8 mouse cellular contexts compared by ENCODE assay signal in genomic region chr3:95588604-95589086, GRCm38 (mm10). TPM values are rescaled to one million over a fixed set of nuclear protein-coding genes. Genes with fewer than 3 reads are reported as not detected.
A peak's percentile ranks its signal among the peaks of the same experiment; 100 is the strongest.
DNase-seq lines count a peak whose midpoint lies in the region; ATAC-seq and TF ChIP-seq lines count a peak whose summit lies in the region.

TSS of gene Golph3l (plus strand) at chr3:95588934.

- H3K36me3 ChIP-seq in embryonic facial prominence, embryonic 15.5 days = peaks cover 12% of the 10 kb centered on the region
- peaks cover 13% of the 10 kb centered on the region for H3K36me3 ChIP-seq in limb, embryonic 14.5 days (ENCODE audit: control insufficient read depth, insufficient read depth, low read length)
- H3K36me3 ChIP-seq in midbrain, postnatal 0 days (ENCODE audit: insufficient read depth, low read length) = no peaks in the 10 kb centered on the region

- H3K27ac ChIP-seq in bone marrow, adult 2 months (ENCODE audit: control insufficient read depth, insufficient read depth, low read depth, low read length, poor library complexity) = peak within 1 kb of the TSS; percentile 54
- H3K27ac ChIP-seq in embryonic facial prominence, embryonic 15.5 days (replicated peaks) = peak within 1 kb of the TSS; percentile 56; the same call in 1 of the 2 replicates
- peak within 1 kb of the TSS; percentile 77 for H3K27ac ChIP-seq in limb, embryonic 14.5 days (replicated peaks; ENCODE audit: low read depth, low read length)
- H3K27ac ChIP-seq in midbrain, postnatal 0 days (ENCODE audit: low read depth, low read length) = peak within 1 kb of the TSS; percentile 48; the same call in 1 of the 2 replicates

- H3K4me3 ChIP-seq in bone marrow, adult 2 months (replicated peaks; ENCODE audit: control insufficient read depth, low read depth, low read length) = peak within 1 kb of the TSS; percentile 99
- peak within 1 kb of the TSS; percentile 60 for H3K4me3 ChIP-seq in embryonic facial prominence, embryonic 15.5 days (replicated peaks)
- peak within 1 kb of the TSS; percentile 73 for H3K4me3 ChIP-seq in limb, embryonic 14.5 days (replicated peaks; ENCODE audit: low read length)
- H3K4me3 ChIP-seq in midbrain, postnatal 0 days (ENCODE audit: low read depth, low read length) = peak within 1 kb of the TSS; percentile 62

- no peaks in the 10 kb centered on the region; the same call in 1 of the 2 replicates for H3K4me1 ChIP-seq in bone marrow, adult 2 months (ENCODE audit: control insufficient read depth, insufficient read depth, low read length)
- H3K4me1 ChIP-seq in embryonic facial prominence, embryonic 15.5 days = peaks cover 7% of the 10 kb centered on the region; the same call in 1 of the 2 replicates
- H3K4me1 ChIP-seq in limb, embryonic 14.5 days (ENCODE audit: control insufficient read depth, insufficient read depth, low read length) = peaks cover 3% of the 10 kb centered on the region; the same call in 1 of the 2 replicates
- H3K4me1 ChIP-seq in midbrain, postnatal 0 days (ENCODE audit: insufficient read depth, low read length) = no peaks in the 10 kb centered on the region

- WGBS in bone marrow, adult 2 months = under 1% methylated on average over 12 of the region's 12 CpGs
- WGBS in embryonic facial prominence, embryonic 15.5 days = 0% methylated on average over 12 of the region's 12 CpGs
- under 1% methylated on average over 12 of the region's 12 CpGs for WGBS in limb, embryonic 14.5 days
- under 1% methylated on average over 12 of the region's 12 CpGs for WGBS in midbrain, postnatal 0 days

- H3K27me3 ChIP-seq in embryonic facial prominence, embryonic 15.5 days = no peaks in the 10 kb centered on the region
- H3K27me3 ChIP-seq in limb, embryonic 14.5 days (ENCODE audit: control insufficient read depth, insufficient read depth, low read length) = no peaks in the 10 kb centered on the region
- H3K27me3 ChIP-seq in midbrain, postnatal 0 days (ENCODE audit: insufficient read depth, low read length) = no peaks in the 10 kb centered on the region

- no peaks in the 10 kb centered on the region for H3K9me3 ChIP-seq in embryonic facial prominence, embryonic 15.5 days (replicated peaks)
- no peaks in the 10 kb centered on the region for H3K9me3 ChIP-seq in limb, embryonic 14.5 days (ENCODE audit: control insufficient read depth, low read length)
- no peaks in the 10 kb centered on the region for H3K9me3 ChIP-seq in midbrain, postnatal 0 days (ENCODE audit: low read length)

- no peak for TF ChIP-seq CTCF in bone marrow, adult 2 months (IDR thresholded peaks at IDR 0.05; ENCODE audit: control insufficient read depth, insufficient read depth, low read length)
- peak; percentile 43 for TF ChIP-seq CTCF in midbrain, postnatal 0 days (IDR thresholded peaks at IDR 0.05)

- ATAC-seq in embryonic facial prominence, embryonic 15.5 days (ENCODE audit: insufficient number of reproducible peaks, low FRiP score, low TSS enrichment, low read depth) = peak; percentile 100
- ATAC-seq in limb, embryonic 14.5 days (ENCODE audit: low FRiP score, low read depth) = peak; percentile 100
- peak; percentile 100 for ATAC-seq in midbrain, postnatal 0 days (ENCODE audit: low FRiP score)

- peak within 1 kb of the TSS; percentile 31 for H3K9ac ChIP-seq in embryonic facial prominence, embryonic 15.5 days
- peak within 1 kb of the TSS; percentile 62 for H3K9ac ChIP-seq in limb, embryonic 14.5 days (ENCODE audit: low read depth, low read length, severe bottlenecking)
- peak within 1 kb of the TSS; percentile 54 for H3K9ac ChIP-seq in midbrain, postnatal 0 days (replicated peaks; ENCODE audit: low read length, poor library complexity, severe bottlenecking)

- TF ChIP-seq POLR2A in bone marrow, adult 2 months (IDR thresholded peaks at IDR 0.05; ENCODE audit: borderline replicate concordance, control insufficient read depth, low read depth, low read length) = no peak
- no peak for TF ChIP-seq POLR2A in limb, embryonic 14.5 days (IDR thresholded peaks at IDR 0.05; ENCODE audit: borderline replicate concordance, extremely low read depth, insufficient read depth, insufficient read length)

- DNase-seq in 416B (ENCODE audit: low read depth) = peak; percentile 100
- DNase-seq in heart, adult 8-10 months (ENCODE audit: low spot score) = peak; percentile 99
- peak; percentile 99 for DNase-seq in kidney, adult 9 months
- peak; percentile 97 for DNase-seq in limb, embryonic 14.5 days (ENCODE audit: low spot score)
- DNase-seq in midbrain, postnatal 0 days (ENCODE audit: low spot score) = peak; percentile 98
- DNase-seq in spleen, postnatal 14 days (ENCODE audit: low spot score in 2 of 2) = peak; percentile 82 to 83

- peak within 1 kb of the TSS; percentile 70 for H3K4me2 ChIP-seq in embryonic facial prominence, embryonic 15.5 days (replicated peaks)
- peak within 1 kb of the TSS; percentile 70 for H3K4me2 ChIP-seq in limb, embryonic 14.5 days (replicated peaks; ENCODE audit: low read depth, low read length, severe bottlenecking)
- peak within 1 kb of the TSS; percentile 62 for H3K4me2 ChIP-seq in midbrain, postnatal 0 days (ENCODE audit: low read depth, low read length, poor library complexity, severe bottlenecking)

RNA-seq across cellular contexts. Expression of gene Golph3l, which starts in this region (rescaled TPM):
- polyA plus RNA-seq in bone marrow, adult 2 months (2011; ENCODE audit: insufficient read depth, insufficient read length, low replicate concordance, missing spikeins) = 11.8 and 20.7 TPM in 2 replicates
- polyA plus RNA-seq in embryonic facial prominence, embryonic 15.5 days (2015; fragmentation: Nextera tagmentation; extraction: Ambion mirVana) = 26.3 and 26.9 TPM in 2 replicates
- 10 to 100 TPM; 17.9 to 20.9 (median 19.6) TPM for total RNA-seq in heart, adult 8-10 months (2022)
- 19.0 and 23.8 TPM in 2 replicates for polyA plus RNA-seq in limb, embryonic 14.5 days (2012; rRNA removed)
- 32.2 and 34.7 TPM in 2 replicates for polyA plus RNA-seq in limb, embryonic 14.5 days (2014; fragmentation: Nextera tagmentation; extraction: Ambion mirVana)
- 19.1 and 22.2 TPM in 2 replicates for total RNA-seq in midbrain, postnatal 0 days (2014; rRNA removed)
- polyA plus RNA-seq in midbrain, postnatal 0 days (2015; fragmentation: Nextera tagmentation; extraction: Ambion mirVana) = 18.8 and 19.8 TPM in 2 replicates

Comparison
In these comparisons a context has a peak if more than half of its experiments do, and no peak if none do; other contexts are left out.
1. Peak in every context shown above with its lines: DNase-seq, ATAC-seq, H3K4me3 ChIP-seq and H3K27ac ChIP-seq.